Comparison of ENCODE assay signal across 8 mouse cellular contexts in genomic region chr7:143407931-143408501, GRCm38 (mm10). TPM values are rescaled to one million over a fixed set of nuclear protein-coding genes. Genes with fewer than 3 reads are reported as not detected.
DNase-seq lines count a peak whose midpoint lies in the region; ATAC-seq and TF ChIP-seq lines count a peak whose summit lies in the region.

No protein-coding gene starts in this region.

- H3K4me1 ChIP-seq in heart, embryonic 13.5 days, result peaks cover 32% of the 10 kb centered on the region

- no peak overlapping the region for H3K4me2 ChIP-seq in heart, embryonic 13.5 days

- WGBS in heart, embryonic 13.5 days, result 48% methylated on average over 9 of the region's 9 CpGs

- H3K4me3 ChIP-seq in heart, embryonic 13.5 days, result no peak overlapping the region
- no peak overlapping the region for H3K4me3 ChIP-seq in layer of hippocampus, adult 2 months

- H3K36me3 ChIP-seq in heart, embryonic 13.5 days, result no peaks in the 10 kb centered on the region

- DNase-seq in adrenal gland, postnatal 14 days, result peak; percentile 51
- DNase-seq in adrenal gland, adult 8-10 months, result no peak
- DNase-seq in kidney, postnatal 14 days, result peak; percentile 75
- peak; percentile 21 to 50 for DNase-seq in lung, postnatal 4 days
- no peak for DNase-seq in layer of hippocampus, adult 2 months (ENCODE audit: low spot score in 2 of 2)
- no peak for DNase-seq in retina, embryonic 14.5 days (ENCODE audit: low spot score)

- peak overlapping the region; percentile 62 for H3K27ac ChIP-seq in heart, embryonic 13.5 days (replicated peaks)
- no peak overlapping the region for H3K27ac ChIP-seq in layer of hippocampus, adult 2 months

- no peaks in the 10 kb centered on the region for H3K27me3 ChIP-seq in heart, embryonic 13.5 days (replicated peaks)

- H3K9me3 ChIP-seq in heart, embryonic 13.5 days, result no peaks in the 10 kb centered on the region

- no peak; the same call in 1 of the 2 replicates for ATAC-seq in heart, embryonic 13.5 days (ENCODE audit: extremely low read depth, insufficient number of reproducible peaks, low FRiP score, low TSS enrichment)
- no peak for ATAC-seq in CD4-positive, CD25-positive, alpha-beta regulatory T cell, adult 4 months

- no peak for TF ChIP-seq CTCF in layer of hippocampus, adult 2 months (conservative IDR thresholded peaks at IDR 0.05)

- 0 out of 2 replicates have a peak overlapping the region, but pooled peaks have one; percentile 37 for H3K9ac ChIP-seq in heart, embryonic 13.5 days

RNA-seq across cellular contexts. Expression of gene Cdkn1c, which starts 52.8 kb away (rescaled TPM):
- total RNA-seq in adrenal gland, postnatal 14 days (2021), result 321 and 419 TPM in 2 replicates
- 1,000 to 10,000 TPM in 1 of 4 experiments, 100 to 1,000 TPM in 3; 211 to 1,262 (median 590) TPM for total RNA-seq in adrenal gland, adult 8-10 months (2022)
- 621 and 622 TPM in 2 replicates for polyA plus RNA-seq in heart, embryonic 13.5 days (2015; fragmentation: Nextera tagmentation; extraction: Ambion mirVana)
- 1 to 10 TPM in 1 of 2 experiments, under 1 TPM in 1; 0.87 to 1.3 TPM for polyA plus RNA-seq in CD4-positive, CD25-positive, alpha-beta regulatory T cell, adult 4 months (2017; shearing (Covaris generic))
- total RNA-seq in layer of hippocampus, adult 2 months (2021), result 1 to 10 TPM; 2.5 to 6.7 TPM

Comparison
In these comparisons a context has a peak if more than half of its experiments do, and no peak if none do; other contexts are left out.
1. DNase-seq: peak in adrenal gland, postnatal 14 days (single experiment), kidney, postnatal 14 days (single experiment) and lung, postnatal 4 days (2 of 2); none in adrenal gland, adult 8-10 months (single experiment), layer of hippocampus, adult 2 months (0 of 2) and retina, embryonic 14.5 days (single experiment).
2. RNA of gene Cdkn1c, which starts 52.8 kb away (total RNA-seq): 211 to 1,262 TPM in adrenal gland, adult 8-10 months and 321 to 419 TPM in adrenal gland, postnatal 14 days; 2.5 to 6.7 TPM in layer of hippocampus, adult 2 months; every median in the first group is over 10 times any median in the second.